Mouse (Mus musculus) brown adipose tissue, adult 24 weeks (tissue): ENCODE measurements around the gene Gm5617. TPM values are rescaled to one million over a fixed set of nuclear protein-coding genes. Genes with fewer than 3 reads are reported as not detected.
"Not testable (repeated sequence)": the region's sequence is repeated elsewhere in the genome, so short reads cannot be mapped to it uniquely, and the experiment has no call there.

Experiments
- H3K27ac ChIP-seq: fragments of 200-500 bp; replicated peaks from 2 replicates; pipeline ENCODE4 v1.5.1; 2012; ENCODE audit warnings: low read depth, mild to moderate bottlenecking, low read length
- H3K4me1 ChIP-seq: fragments of 200-500 bp; 2 replicates; pipeline ENCODE4 v1.6.1; 2012; ENCODE audit warnings: low read length, mixed read lengths; ENCODE audit not compliant: control insufficient read depth, insufficient read depth, insufficient read length
- H3K4me3 ChIP-seq: fragments of 200-500 bp; 2 replicates; pipeline ENCODE4 v1.5.1; 2012; ENCODE audit warnings: low read depth, mild to moderate bottlenecking, low read length, moderate library complexity; ENCODE audit not compliant: insufficient read depth
- polyA plus RNA-seq: library from polyadenylated mRNA; stranded (reverse); fragments of >200 nt; gene quantifications from 2 replicates; pipeline ENCODE4 v1.2.4, GENCODE M21; 2012; ENCODE audit not compliant: missing spikeins, insufficient read depth, insufficient read length

Gm5617 gene
- polyA plus RNA-seq, 1 experiment, result 86.2 TPM

DNA sequence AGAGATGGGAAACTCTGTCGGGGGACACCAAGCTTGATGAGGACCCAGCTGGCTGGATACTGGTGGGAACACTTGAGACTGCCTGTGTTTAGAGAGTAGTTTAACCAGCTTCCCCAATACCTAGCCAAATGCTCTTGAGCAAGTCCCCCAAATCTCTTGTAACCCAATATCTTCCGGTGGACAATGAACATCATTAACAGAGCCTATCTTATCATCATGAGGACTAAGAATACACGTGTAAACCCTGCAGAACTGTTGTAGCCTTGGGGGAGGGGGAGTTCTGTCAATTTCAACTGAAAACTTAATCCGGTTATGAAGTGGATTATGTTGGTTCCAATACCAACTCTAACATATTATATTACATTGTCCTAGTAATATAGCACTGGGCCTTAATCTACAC is 16.4 kb upstream of the Gm5617 start:
- Histone ChIP-seq H3K4me3 (no peak overlapping the region), H3K27ac (no peak overlapping the region), H3K4me1 (no peaks in the 10 kb centered on the region)

DNA sequence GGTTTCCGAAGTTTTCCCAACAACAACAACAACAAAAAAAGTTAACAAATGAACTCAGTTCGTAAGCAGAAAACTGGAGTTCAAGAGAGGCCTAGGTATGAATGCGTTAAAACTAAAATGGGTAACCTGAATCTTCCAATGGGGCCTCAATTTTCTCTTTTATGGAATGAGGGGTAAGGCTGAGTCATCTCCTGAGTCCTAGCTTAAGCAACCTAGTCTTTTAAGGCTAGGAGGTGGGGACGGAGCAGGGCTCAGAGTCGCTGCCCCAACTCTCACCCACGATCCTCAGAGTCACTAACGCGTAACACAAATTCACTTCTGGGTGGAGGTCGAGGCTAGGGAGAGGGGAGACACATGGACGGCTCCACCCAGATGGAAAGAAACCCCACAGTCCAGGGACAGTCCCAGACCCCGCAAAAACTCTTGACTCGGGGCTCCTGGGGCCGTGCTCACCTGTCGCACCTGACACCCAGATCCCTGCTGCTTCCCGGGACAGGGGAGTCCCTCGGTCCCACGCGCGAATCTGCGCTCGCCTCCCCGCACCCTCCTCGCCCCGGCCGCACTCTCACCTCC is 15.3 kb upstream of the Gm5617 start:
- Histone ChIP-seq H3K4me1 (no peaks in the 10 kb centered on the region), H3K27ac (peak overlapping the region; percentile 62)

DNA sequence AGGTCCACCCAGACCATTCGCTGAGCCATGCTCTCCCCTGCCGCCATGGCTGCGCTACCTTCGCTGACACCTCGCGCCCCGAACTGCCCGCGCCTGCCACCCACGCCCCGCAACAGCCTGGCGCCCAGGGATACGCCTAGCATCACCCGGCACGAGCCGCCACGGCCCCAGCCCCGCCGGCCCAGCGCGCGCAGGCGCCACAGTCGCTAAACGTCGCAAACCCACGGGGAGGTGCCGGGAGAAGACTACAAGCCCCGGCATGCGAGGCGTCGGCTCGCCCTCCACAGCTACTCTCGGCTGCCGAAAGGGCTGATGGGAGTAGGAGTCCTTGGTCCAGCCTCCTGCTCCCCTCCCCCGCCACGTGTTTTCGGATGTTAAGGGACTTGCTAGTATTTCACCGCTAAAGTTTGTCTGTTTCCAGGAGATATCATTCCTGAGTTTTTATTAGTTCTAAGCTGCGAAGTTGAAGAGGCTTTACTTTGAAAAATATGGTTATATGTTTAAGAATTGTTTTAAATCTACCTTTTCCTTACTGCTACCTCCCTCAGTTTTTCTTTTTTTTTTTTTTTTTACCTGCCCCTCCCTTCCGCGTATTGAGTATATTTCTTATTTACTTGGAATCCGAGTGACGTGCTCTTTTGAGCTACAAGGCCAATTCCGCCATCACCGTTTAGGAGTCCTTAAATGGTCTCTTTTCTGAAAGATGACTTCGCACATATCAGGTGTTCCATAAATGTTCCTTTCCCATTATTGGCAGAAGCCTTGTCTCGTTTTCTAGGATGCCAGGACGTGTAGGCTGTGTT is 14.6 kb upstream of the Gm5617 start, which contains the start of gene Rexo2:
Gene Rexo2, minus strand, starts transcription at position 213 of the 803 bp plus-strand sequence.
- Histone ChIP-seq H3K4me1 (no peaks in the 10 kb centered on the region), H3K27ac (peak within 1 kb of the TSS; percentile 62), H3K4me3 (peak within 1 kb of the TSS; percentile 85)

More for the DNA sequence above, 15.3 kb upstream of the Gm5617 start:
- H3K4me3 ChIP-seq, result peak overlapping the region; percentile 85

DNA sequence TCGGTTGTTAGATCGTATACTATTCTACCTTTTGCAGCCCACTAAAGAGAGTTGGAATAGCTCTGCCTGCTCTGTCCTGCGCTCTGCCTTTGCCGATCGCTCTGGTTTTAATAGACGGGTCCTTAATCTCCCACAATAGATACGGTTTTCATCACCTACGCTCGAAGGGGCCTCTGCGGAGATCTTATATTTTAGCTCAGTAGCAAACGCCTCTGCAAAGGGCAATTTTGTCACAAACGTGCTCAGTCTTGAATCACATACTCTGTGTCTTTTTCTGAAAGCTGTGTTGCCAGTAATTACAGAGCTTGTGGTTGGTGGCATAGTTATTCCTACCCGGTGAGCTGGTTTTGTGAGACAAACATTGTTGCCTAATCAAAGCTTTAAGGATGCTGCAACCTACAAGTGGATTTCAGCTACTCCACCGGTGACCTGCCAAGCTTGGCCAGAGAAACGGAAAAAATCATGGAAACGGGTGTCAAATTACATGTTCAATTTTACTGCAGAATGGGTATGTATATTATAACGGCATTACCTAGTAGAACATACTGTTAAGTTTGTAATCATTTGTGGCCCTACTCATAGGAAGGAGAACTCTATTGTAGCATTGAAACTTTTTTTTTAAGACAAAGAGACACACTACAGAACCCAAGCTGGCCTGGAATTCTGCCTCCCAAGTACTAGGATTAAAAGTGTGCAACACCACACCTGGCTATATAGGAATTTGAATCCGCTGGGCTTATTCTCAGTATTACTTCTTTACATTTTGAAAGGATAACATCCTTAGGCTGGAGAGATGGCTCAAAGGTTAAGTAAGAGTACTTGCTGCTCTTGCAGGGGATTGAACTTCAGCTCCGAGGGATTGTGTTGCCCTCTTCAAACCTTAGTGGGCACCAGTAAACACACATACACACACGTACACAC is 13.8 kb upstream of the Gm5617 start:
- peak overlapping the region; percentile 49 for H3K4me3 ChIP-seq
- peak overlapping the region; percentile 15 for H3K27ac ChIP-seq
- no peaks in the 10 kb centered on the region for H3K4me1 ChIP-seq

DNA sequence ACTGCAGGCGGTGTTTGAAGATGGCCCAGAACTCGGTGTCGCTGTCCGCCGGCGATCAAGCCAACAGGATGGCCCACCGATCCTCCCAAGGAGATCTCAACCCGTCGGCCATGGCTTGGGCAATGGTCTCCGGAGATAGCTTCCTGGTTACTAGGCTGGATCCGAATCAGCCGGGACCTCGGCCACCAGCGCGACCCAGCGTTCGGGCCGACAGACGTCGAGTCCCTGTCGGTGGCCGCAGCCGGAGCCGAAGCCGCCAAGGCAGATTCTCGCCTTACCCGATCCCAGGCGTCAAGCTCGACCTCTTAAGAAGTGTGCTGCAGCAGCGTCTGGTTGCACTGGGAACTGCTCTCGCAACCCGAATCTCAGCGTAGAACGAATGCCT is 298 bp downstream of the Gm5617 start:
- peak overlapping the region; percentile 91 for H3K27ac ChIP-seq

DNA sequence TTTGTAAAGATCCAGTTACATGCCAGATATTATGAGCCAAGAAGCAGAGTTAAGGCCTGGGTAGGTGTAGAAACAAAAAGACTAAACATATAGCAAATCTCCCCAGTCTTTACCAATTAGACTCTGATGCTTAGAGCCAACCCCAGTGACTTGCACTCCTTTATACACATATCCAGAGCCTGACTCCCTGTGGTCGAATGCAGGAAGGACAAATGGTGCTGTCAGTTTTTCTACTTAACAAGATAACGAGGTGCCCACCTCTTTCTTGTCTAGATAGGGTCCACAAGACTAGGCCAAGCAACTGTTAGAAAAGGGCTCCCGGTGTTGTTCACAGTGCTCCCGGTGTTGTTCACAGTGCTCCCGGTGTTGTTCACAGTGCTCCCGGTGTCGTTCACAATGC is 6.0 kb downstream of the Gm5617 start:
- H3K4me3 ChIP-seq, result no peak overlapping the region
- H3K27ac ChIP-seq, result no peak overlapping the region

More for the DNA sequence above, 298 bp downstream of the Gm5617 start:
- peak overlapping the region; percentile 67 for H3K4me3 ChIP-seq
- peaks cover 6% of the 10 kb centered on the region; the same call in 1 of the 2 replicates for H3K4me1 ChIP-seq

DNA sequence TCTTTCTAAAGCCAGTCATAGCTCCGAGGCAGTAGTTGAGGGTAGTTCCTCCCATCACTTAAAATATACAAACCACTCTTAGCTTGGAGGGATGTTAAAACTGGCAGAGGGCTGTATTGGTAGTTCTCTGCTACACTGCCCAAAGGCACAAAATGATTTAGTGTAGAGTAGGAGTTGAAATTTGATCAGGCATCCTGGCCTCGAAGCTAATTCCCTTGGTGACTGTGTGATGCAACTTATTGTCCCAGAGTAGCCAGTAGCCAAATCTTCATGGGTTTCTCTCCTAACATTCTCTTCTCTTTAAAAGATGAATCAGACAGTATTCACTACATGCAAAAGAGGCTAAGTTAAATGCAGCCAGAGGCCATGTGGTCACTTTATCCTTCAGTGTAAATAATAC is 7.8 kb downstream of the Gm5617 start:
- no peak overlapping the region for H3K27ac ChIP-seq
- H3K4me3 ChIP-seq, result no peak overlapping the region
- H3K4me1 ChIP-seq, result no peaks in the 10 kb centered on the region

More for the DNA sequence above, 6.0 kb downstream of the Gm5617 start:
- peaks cover under 1% of the 10 kb centered on the region; the same call in 1 of the 2 replicates for H3K4me1 ChIP-seq

DNA sequence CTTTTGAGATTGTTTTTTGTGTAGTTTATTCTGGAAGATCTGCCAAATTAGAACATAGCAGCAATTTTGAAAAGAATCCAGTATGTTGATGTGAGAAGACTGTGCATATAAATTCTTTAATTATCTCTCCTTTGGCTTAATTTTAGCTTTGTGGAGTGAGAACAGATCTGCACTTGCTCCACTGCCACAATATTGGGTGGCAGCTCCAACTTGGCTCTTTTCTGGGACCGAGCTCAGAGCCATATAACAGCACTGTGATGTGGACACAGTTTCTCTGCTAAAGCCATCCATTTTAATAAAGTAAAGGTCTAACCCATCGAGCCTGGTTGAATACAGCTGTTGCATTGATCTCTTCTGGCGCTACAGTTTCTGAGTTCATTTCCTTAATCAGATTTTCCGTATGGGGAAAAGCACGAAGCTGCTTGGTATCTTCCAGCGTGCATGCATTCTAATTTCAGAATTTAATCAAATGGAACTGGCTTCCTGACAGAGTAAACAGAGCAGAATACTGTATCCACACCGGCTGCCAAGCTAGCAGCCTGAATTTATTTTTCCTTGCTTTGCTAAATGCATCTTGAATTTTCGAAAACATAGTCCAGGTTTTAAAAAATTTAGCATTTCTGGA is 9.6 kb downstream of the Gm5617 start:
- Histone ChIP-seq H3K4me3 (no peak overlapping the region), H3K4me1 (no peaks in the 10 kb centered on the region), H3K27ac (no peak overlapping the region)

DNA sequence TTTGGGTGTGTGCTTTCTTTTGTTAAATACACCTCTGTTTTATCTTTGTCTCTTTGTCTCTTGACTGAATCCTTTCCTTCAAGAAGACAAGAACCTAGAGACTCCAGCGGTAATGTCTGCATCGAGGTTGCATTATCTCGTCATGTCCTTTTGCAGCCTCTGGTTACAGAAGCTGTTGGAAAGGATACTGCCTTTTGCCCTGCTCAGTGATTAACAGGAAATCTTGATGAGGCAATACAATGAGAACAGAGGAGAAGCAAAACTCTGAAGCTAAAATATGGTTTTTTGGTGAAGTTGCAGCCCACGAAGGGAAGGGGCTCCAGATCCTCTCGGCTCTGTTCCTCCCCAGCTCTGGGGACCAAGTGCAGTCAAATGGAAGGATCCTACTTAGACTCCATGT is 14.9 kb downstream of the Gm5617 start:
- Histone ChIP-seq H3K4me3 (no peak overlapping the region), H3K27ac (no peak overlapping the region), H3K4me1 (no peaks in the 10 kb centered on the region)

DNA sequence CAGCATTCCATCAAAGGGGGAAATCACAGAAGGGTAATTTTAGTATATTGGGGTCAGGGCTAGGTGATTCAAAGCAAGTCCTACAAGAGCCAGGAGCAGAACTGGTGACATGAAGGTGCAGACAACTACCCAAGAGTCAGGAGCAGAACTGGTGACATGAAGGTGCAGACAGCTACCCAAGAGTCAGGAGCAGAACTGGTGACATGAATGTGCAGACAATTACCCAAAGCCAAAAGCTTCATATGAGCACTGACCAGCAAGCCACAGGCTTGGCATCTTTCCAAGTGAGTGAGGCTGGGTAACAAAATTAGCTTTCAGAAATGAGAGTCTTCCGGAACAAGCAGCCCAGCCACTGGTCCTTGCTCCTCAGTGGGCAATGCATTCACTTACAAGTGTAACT is 20.1 kb downstream of the Gm5617 start:
- Histone ChIP-seq H3K4me1 (no peaks in the 10 kb centered on the region), H3K4me3 (no peak overlapping the region), H3K27ac (no peak overlapping the region)

DNA sequence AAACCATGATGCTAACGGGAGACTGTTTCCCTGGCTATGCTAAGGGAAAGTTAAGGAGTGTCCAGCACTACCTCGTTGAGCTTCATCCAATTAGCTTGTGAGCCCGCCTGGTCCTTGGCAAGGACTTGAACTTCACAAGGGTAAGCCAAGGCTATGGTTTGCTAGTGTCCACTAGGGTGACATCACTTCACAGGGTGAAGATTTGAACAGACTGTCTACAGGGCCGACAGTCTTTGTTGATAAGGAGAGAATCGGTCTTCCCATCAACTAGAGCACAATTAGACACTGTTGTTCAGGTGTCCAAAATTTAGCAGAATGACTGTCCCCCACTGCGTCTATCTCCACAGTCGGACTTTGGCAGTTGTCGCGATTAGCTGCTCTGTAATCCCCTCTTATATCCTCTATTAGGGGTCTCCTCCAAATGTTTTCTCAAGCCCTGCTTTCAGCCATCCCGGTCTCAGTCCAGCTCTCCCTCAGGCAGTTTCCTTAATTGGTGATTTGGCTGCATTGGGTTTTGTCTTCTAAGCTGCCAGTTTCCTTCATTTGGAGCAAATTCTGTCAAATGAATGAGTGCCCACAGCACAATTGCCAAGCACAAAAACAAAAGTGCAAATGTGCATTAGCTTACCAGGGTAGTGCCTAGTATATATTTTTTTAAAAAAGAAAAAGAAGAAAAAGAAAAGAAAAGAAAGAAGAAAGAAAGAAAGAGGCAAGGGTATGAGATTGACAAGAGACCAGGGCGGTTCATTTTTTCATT is 21.6 kb downstream of the Gm5617 start:
- no peak overlapping the region for H3K27ac ChIP-seq
- no peaks in the 10 kb centered on the region for H3K4me1 ChIP-seq
- no peak overlapping the region for H3K4me3 ChIP-seq

DNA sequence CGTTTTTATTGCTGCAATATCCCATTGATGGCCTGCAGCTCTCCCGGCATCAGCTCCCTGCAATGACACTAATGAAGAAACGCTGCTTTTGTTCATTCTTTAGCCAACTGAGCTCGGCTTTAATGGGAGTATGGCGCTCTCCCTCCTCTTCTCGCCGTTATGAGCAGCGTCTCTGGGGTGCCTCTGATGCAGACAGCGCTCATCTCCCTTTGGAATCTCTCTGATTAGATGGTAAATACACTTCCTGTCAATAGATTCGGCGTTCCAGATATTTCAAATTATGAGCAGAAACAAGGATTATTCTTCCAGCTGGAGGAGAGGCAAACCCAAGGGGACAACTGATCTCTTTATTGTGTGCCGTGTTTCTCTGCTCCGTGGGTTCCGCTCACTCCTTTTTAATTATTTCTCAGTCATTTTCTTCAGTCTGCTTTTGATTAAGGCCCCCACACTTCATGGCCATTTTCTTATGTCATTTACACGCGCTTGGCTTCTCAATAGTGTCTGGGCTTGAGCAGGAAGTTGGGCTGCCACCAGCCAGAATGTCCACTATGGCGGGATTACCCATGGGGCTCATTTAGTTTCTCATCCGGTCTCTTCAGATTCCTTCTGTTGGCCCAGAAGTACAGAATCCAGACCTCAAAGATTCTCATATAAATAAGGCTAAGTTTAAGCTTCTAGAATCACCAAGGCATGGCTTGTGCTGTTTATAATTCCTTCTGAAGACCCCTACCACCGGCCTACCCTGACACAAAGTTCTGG is 22.3 kb downstream of the Gm5617 start:
- Histone ChIP-seq H3K4me3 (no peak overlapping the region), H3K4me1 (no peaks in the 10 kb centered on the region), H3K27ac (no peak overlapping the region)

DNA sequence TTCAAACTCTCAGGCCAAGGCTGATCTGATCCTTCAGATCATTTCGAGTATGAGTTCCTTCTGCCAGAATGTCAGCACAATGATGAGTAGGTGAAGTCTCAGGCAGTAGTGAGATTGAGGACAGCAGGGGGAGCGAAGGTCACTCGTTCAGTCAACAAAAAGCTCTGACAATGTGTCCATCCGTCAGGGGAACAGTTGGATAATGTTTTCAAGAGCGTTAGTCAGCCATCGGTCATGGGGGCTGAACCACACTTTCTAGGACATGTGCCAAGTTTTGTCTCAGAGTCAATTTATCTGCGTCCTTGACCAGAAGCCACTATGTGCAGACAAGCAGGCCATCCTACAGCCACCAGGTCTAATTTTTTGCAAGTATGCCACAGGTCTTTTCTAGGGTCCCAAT is 25.2 kb downstream of the Gm5617 start:
- not testable (repeated sequence) for H3K4me3 ChIP-seq

DNA sequence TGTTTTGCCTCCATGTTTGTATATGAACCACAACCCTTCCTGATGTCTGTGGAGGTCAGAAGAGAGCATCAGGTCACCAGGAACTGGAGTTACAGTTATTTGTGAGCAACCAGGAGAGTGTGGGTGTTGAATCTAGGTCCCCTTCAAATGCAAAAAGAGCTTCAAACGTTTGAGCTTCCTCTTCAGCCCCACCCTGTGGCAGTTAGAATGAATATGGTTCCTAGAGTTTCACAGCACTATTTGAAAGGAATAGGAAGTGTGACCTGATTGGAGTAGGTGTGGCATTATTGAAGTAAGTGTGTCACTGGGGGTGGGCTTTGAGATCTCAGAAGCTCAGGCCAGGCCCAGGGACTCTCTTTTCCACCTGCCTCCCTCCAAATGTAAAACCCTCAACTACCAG is 30.3 kb downstream of the Gm5617 start:
- Histone ChIP-seq H3K4me3 (no peak overlapping the region), H3K4me1 (no peaks in the 10 kb centered on the region), H3K27ac (no peak overlapping the region)

More for the DNA sequence above, 25.2 kb downstream of the Gm5617 start:
- not testable (repeated sequence) for H3K4me1 ChIP-seq, H3K27ac ChIP-seq
